Mouse (Mus musculus) E14TG2a.4 (cell line): Measurements from ENCODE around the gene Luc7l2.

Experiments
- CTCF ChIP-seq: conservative IDR thresholded peaks from 2 replicates; pipeline ENCODE4 v1.5.1; 2014; ENCODE audit warnings: low read length
- NANOG ChIP-seq: IDR thresholded peaks from 2 replicates; pipeline ENCODE4 v1.6.1; 2014; ENCODE audit warnings: borderline replicate concordance, low read length, mixed read lengths
- POU5F1 ChIP-seq: IDR thresholded peaks from 2 replicates; pipeline ENCODE4 v1.6.1; 2014; ENCODE audit warnings: low read length, borderline replicate concordance

GRCm38 (mm10) chr6:38533428-38534405 lies 17.4 kb upstream of the Luc7l2 start, which contains the start of gene Fmc1:
- TF ChIP-seq POU5F1, result no peak
- no peak for TF ChIP-seq CTCF
- TF ChIP-seq NANOG, result no peak
